Mouse (Mus musculus) C2C12 (cell line): ENCODE results near the gene Evx2. TPM values are rescaled to one million over a fixed set of nuclear protein-coding genes. Genes with fewer than 3 reads are reported as not detected.

Experiments used
- H3K27me3 ChIP-seq: one replicate; pipeline ENCODE4 v1.6.1; 2011; ENCODE audit not compliant: control insufficient read depth, insufficient read depth, insufficient read length
- H3K36me3 ChIP-seq: one replicate; pipeline ENCODE4 v1.6.1; 2011; ENCODE audit not compliant: control insufficient read depth, insufficient read depth
- H3K4me3 ChIP-seq: one replicate; pipeline ENCODE4 v1.5.1; 2011; ENCODE audit warnings: mild to moderate bottlenecking, control low read depth; ENCODE audit not compliant: poor library complexity, insufficient read depth, severe bottlenecking
- H3K79me2 ChIP-seq: one replicate; pipeline ENCODE4 v1.6.1; 2011; ENCODE audit not compliant: control insufficient read depth, insufficient read depth
- H3K79me3 ChIP-seq: one replicate; pipeline ENCODE4 v1.6.1; 2011; ENCODE audit warnings: low read depth, control low read depth
- H3ac ChIP-seq: one replicate; pipeline ENCODE3; 2011; ENCODE audit warnings: low read depth; ENCODE audit not compliant: control insufficient read depth, insufficient read length
- CEBPB ChIP-seq: IDR thresholded peaks from one replicate; pipeline ENCODE4 v1.6.1; 2011; ENCODE audit warnings: low read depth, mild to moderate bottlenecking, control low read depth, moderate library complexity
- CTCF ChIP-seq: IDR thresholded peaks from one replicate; pipeline ENCODE4 v1.5.1; 2011; ENCODE audit not compliant: control insufficient read depth, insufficient read depth, insufficient read length
- FOSL1 ChIP-seq: IDR thresholded peaks from one replicate; pipeline ENCODE4 v1.8.0; 2011; ENCODE audit warnings: mild to moderate bottlenecking, low read length; ENCODE audit not compliant: poor library complexity, insufficient read depth, severe bottlenecking
- MAX ChIP-seq: IDR thresholded peaks from one replicate; pipeline ENCODE4 v1.6.1; 2011; ENCODE audit warnings: mild to moderate bottlenecking, control low read depth
- MYOD1 ChIP-seq: IDR thresholded peaks from one replicate; pipeline ENCODE4 v1.6.1; 2011; ENCODE audit warnings: low read depth; ENCODE audit not compliant: control insufficient read depth, insufficient read length
- MYOG ChIP-seq: IDR thresholded peaks from one replicate; pipeline ENCODE4 v1.6.1; 2011; ENCODE audit not compliant: control insufficient read depth, insufficient read length; ENCODE audit errors: extremely low read depth
- USF1 ChIP-seq: IDR thresholded peaks from one replicate; pipeline ENCODE4 v1.6.1; 2011; ENCODE audit warnings: low read depth, mild to moderate bottlenecking, control low read depth, moderate library complexity
- polyA plus RNA-seq: library from polyadenylated mRNA; unstranded; fragments of >200 nt; fragmentation: generic; extraction: Trizol; gene quantifications from one replicate; pipeline ENCODE4 v1.2.1, GENCODE M21; 2012; ENCODE audit warnings: missing spikeins

Gene Evx2
- polyA plus RNA-seq, 1 experiment: not detected

GRCm38 (mm10) chr2:74683471-74683951 is 24.2 kb upstream of the Evx2 start:
- TF ChIP-seq FOSL1 (no peak), USF1 (no peak), MAX (no peak), MYOD1 (no peak), MYOG (no peak)
- peaks cover 55% of the 10 kb centered on the region for H3K27me3 ChIP-seq

DNA sequence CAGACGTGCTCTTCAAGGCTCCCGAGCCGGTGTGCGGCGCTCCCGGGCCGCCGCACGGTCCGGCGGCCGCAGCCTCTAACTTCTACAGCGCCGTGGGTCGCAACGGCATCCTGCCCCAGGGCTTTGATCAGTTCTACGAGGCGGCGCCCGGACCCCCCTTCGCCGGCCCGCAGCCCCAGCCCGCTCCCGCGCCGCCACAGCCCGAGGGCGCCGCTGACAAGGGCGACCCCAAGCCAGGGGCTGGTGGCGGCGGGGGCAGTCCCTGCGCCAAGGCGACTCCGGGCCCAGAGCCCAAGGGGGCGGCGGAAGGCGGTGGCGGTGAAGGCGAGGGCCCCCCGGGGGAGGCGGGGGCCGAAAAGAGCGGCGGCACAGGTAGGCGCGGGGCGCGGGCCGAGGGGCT is 23.4 kb upstream of the Evx2 start:
- H3ac ChIP-seq: no peak overlapping the region
- H3K4me3 ChIP-seq: no peak overlapping the region
- TF ChIP-seq MYOD1 (no peak), CEBPB (no peak), CTCF (no peak), FOSL1 (no peak), USF1 (no peak)
- H3K36me3 ChIP-seq: no peaks in the 10 kb centered on the region
- no peaks in the 10 kb centered on the region for H3K79me3 ChIP-seq
- no peaks in the 10 kb centered on the region for H3K79me2 ChIP-seq
- H3K27me3 ChIP-seq: peaks cover 51% of the 10 kb centered on the region

More at GRCm38 (mm10) chr2:74683471-74683951, 24.2 kb upstream of the Evx2 start:
- Histone ChIP-seq H3K4me3 (no peak overlapping the region), H3K79me2 (no peaks in the 10 kb centered on the region), H3K79me3 (no peaks in the 10 kb centered on the region), H3ac (no peak overlapping the region), H3K36me3 (no peaks in the 10 kb centered on the region)

DNA sequence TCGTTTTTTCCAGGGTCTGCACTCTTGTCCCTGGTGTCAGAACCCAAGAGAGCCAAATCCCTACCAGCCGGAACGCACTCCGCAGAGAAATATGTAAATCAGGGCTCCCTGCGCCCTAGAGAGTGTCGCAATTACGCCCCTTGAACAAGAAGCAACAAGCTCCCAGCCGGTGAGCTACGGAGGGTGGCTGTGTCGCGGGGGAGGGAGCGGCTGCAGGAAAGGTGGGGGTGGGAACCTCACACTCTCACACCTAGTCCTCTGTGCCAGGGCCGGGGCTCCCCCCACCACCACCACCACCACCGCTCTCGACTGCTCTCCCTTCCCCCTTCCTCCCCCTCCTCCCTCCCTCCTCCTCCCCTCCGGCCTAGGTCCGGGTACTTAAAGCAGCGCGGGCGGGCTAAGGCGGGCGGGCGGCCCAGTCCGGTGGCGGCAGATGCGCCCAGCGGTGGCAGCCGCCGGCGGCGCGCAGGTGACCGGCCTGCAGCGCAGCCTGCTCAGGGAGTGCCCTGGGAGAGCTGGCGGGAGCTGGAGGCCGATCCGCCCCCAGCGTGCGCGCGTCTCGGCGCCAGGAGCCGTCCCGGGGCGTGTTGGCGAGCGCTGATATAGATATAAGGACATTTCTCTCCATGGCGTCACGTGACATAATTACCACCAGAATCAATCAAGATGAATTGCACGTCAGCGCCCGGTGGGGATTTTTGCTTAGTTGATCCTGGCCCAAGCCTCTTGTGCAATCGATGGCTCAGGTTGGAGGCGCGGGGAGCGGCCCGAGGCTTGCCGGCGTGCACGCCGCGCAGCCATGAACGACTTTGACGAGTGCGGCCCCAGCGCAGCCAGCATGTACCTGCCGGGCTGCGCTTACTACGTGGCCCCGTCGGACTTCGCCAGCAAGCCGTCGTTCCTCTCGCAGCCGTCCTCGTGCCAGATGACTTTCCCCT is 22.5 kb upstream of the Evx2 start:
- TF ChIP-seq FOSL1 (no peak), MYOD1 (no peak), USF1 (no peak), CTCF (no peak), CEBPB (no peak), MAX (no peak), MYOG (no peak)
- Histone ChIP-seq H3ac (no peak overlapping the region), H3K79me2 (no peaks in the 10 kb centered on the region), H3K27me3 (peaks cover 43% of the 10 kb centered on the region), H3K36me3 (no peaks in the 10 kb centered on the region), H3K4me3 (no peak overlapping the region), H3K79me3 (no peaks in the 10 kb centered on the region)

- no peaks in the 10 kb centered on the region for H3K79me2 ChIP-seq
- peaks cover 53% of the 10 kb centered on the region for H3K27me3 ChIP-seq
- no peak overlapping the region for H3K4me3 ChIP-seq
- TF ChIP-seq MYOG (no peak), MAX (no peak), CEBPB (no peak), CTCF (no peak), FOSL1 (no peak), MYOD1 (no peak), USF1 (no peak)
- H3K79me3 ChIP-seq: no peaks in the 10 kb centered on the region
- H3ac ChIP-seq: no peak overlapping the region
- H3K36me3 ChIP-seq: no peaks in the 10 kb centered on the region
Observed at GRCm38 (mm10) chr2:74680561-74681398, 21.4 kb upstream of the Evx2 start.

- H3K79me2 ChIP-seq: no peaks in the 10 kb centered on the region
- peaks cover 57% of the 10 kb centered on the region for H3K27me3 ChIP-seq
- no peak overlapping the region for H3ac ChIP-seq
- H3K36me3 ChIP-seq: no peaks in the 10 kb centered on the region
- H3K79me3 ChIP-seq: no peaks in the 10 kb centered on the region
- no peak overlapping the region for H3K4me3 ChIP-seq
- no peak for TF ChIP-seq FOSL1
- TF ChIP-seq MYOD1: no peak
- TF ChIP-seq CEBPB: no peak
- no peak for TF ChIP-seq USF1
- no peak for TF ChIP-seq MYOG
- TF ChIP-seq MAX: no peak
- TF ChIP-seq CTCF: no peak
Observed at GRCm38 (mm10) chr2:74679980-74680379, 20.6 kb upstream of the Evx2 start.
